Mouse (Mus musculus) embryonic fibroblast, embryonic 13.5 days (primary cell): ENCODE data around the gene Slc22a17.

Experiments used
- CTCF ChIP-seq: IDR thresholded peaks from 2 replicates; pipeline ENCODE4 v1.5.1; 2011; ENCODE audit warnings: mild to moderate bottlenecking, control low read depth, low read length, moderate library complexity, borderline replicate concordance; ENCODE audit not compliant: insufficient read depth
- POLR2A ChIP-seq: IDR thresholded peaks from 2 replicates; pipeline ENCODE4 v1.6.1; 2011; ENCODE audit warnings: low read depth, mild to moderate bottlenecking, control low read depth, low read length, moderate library complexity

- TF ChIP-seq POLR2A: no peak
- peak; percentile 61; the same call in 1 of the 2 replicates for TF ChIP-seq CTCF
These were observed 52.4 kb downstream of the Slc22a17 start for GRCm38 (mm10) chr14:54860511-54860910.
